Mouse (Mus musculus) stomach, postnatal 0 days (tissue): ENCODE measurements around the gene Dennd5b.

Experiments
- CTCF ChIP-seq: IDR thresholded peaks from 2 replicates; pipeline ENCODE4 v1.5.1; 2016; ENCODE audit warnings: antibody characterized with exemption, low read depth, mild to moderate bottlenecking, moderate library complexity
- EP300 ChIP-seq: optimal IDR thresholded peaks from 2 replicates; pipeline ENCODE3; 2016; ENCODE audit warnings: antibody characterized with exemption

- TF ChIP-seq CTCF (no peak), EP300 (no peak)
Observed at GRCm38 (mm10) chr6:149063382-149063781, 38.1 kb downstream of the Dennd5b start.
